Mouse (Mus musculus) thymus, postnatal 10 days (tissue): ENCODE results near the gene Pdzrn4.

Experiments used
- DNase-seq, 2 experiments: peaks; one replicate each; pipeline ENCODE4 v3.0.0; 2021; ENCODE audit warnings: low spot score in 2 of 2

Pdzrn4 gene

GRCm38 (mm10) chr15:92704146-92704545, 307.5 kb downstream of the Pdzrn4 start:
- DNase-seq, result no peak

GRCm38 (mm10) chr15:92738676-92739075, 342.0 kb downstream of the Pdzrn4 start:
- DNase-seq, result no peak

- no peak for DNase-seq
These were observed 343.2 kb downstream of the Pdzrn4 start for GRCm38 (mm10) chr15:92739887-92740286.

GRCm38 (mm10) chr15:92743624-92744023, 346.9 kb downstream of the Pdzrn4 start:
- DNase-seq, result no peak

- no peak for DNase-seq
These were observed 349.4 kb downstream of the Pdzrn4 start for GRCm38 (mm10) chr15:92746081-92746480.

- no peak for DNase-seq
These were observed 355.5 kb downstream of the Pdzrn4 start for GRCm38 (mm10) chr15:92752167-92752566.

- no peak for DNase-seq
These were observed 355.9 kb downstream of the Pdzrn4 start for GRCm38 (mm10) chr15:92752578-92752977.

GRCm38 (mm10) chr15:92757085-92757903, 360.6 kb downstream of the Pdzrn4 start:
- no peak for DNase-seq

- DNase-seq, result no peak
These were observed 362.3 kb downstream of the Pdzrn4 start for GRCm38 (mm10) chr15:92759001-92759400.

GRCm38 (mm10) chr15:92763303-92763702, 366.6 kb downstream of the Pdzrn4 start:
- no peak for DNase-seq

GRCm38 (mm10) chr15:92769535-92769934, 372.9 kb downstream of the Pdzrn4 start:
- no peak for DNase-seq

GRCm38 (mm10) chr15:92788036-92788435, 391.4 kb downstream of the Pdzrn4 start:
- DNase-seq, result no peak

- DNase-seq, result no peak
These were observed 397.6 kb downstream of the Pdzrn4 start for GRCm38 (mm10) chr15:92794275-92794674.

- no peak for DNase-seq
These were observed 409.3 kb downstream of the Pdzrn4 start for GRCm38 (mm10) chr15:92805934-92806333.

- no peak for DNase-seq
These were observed 409.7 kb downstream of the Pdzrn4 start for GRCm38 (mm10) chr15:92806352-92806751.
